Mouse (Mus musculus) CH12.LX (cell line): ENCODE data around the gene Edem2. TPM values are rescaled to one million over a fixed set of nuclear protein-coding genes. Genes with fewer than 3 reads are reported as not detected.

ENCODE experiments used
- DNase-seq: peaks from one replicate; pipeline ENCODE4 v3.0.0-alpha.2; 2013; ENCODE audit errors: extremely low read depth
- H3K27ac ChIP-seq: 2 replicates; pipeline ENCODE4 v1.5.1; 2012; ENCODE audit warnings: low read depth, mild to moderate bottlenecking, control low read depth, moderate library complexity; ENCODE audit not compliant: insufficient read depth
- H3K27me3 ChIP-seq: replicated peaks from 2 replicates; pipeline ENCODE3; 2012; ENCODE audit warnings: inconsistent platforms
- H3K36me3 ChIP-seq, 2 experiments: replicated peaks in 1 of 2; 2 replicates each; pipeline versions ENCODE3 to v1.6.1; 2012; ENCODE audit warnings: inconsistent platforms in 1 of 2, low read length in 1 of 2, mild to moderate bottlenecking in 1 of 2, mixed read lengths in 1 of 2, moderate library complexity in 1 of 2; ENCODE audit not compliant: control insufficient read depth in 1 of 2, insufficient read depth in 1 of 2
- H3K4me1 ChIP-seq, 2 experiments: 2 replicates each; pipeline ENCODE4 v1.6.1; 2012; ENCODE audit warnings: inconsistent platforms in 1 of 2, moderate library complexity in 1 of 2; ENCODE audit not compliant: insufficient read depth in 2 of 2, control insufficient read depth in 1 of 2
- H3K4me2 ChIP-seq: 2 replicates; pipeline ENCODE4 v1.6.1; 2012; ENCODE audit warnings: low read depth, mild to moderate bottlenecking, control low read depth; ENCODE audit not compliant: poor library complexity, insufficient read depth, severe bottlenecking
- H3K4me3 ChIP-seq, 3 experiments: fragments of 150-350 bp in 1 of 3; sonication (generic) in 1 of 3; replicated peaks in 1 of 3; 2 replicates each; pipeline versions ENCODE3 to v1.5.1; 2011 to 2012; ENCODE audit warnings: low read depth in 2 of 3, low read length in 2 of 3, mild to moderate bottlenecking in 2 of 3, moderate library complexity in 2 of 3, control low read depth in 1 of 3, improper control_type of control experiment in 1 of 3, inconsistent platforms in 1 of 3, mixed read lengths in 1 of 3; ENCODE audit not compliant: poor library complexity in 1 of 3
- H3K79me2 ChIP-seq: replicated peaks from 2 replicates; pipeline ENCODE4 v1.6.1; 2012; ENCODE audit warnings: mild to moderate bottlenecking, moderate library complexity; ENCODE audit not compliant: control insufficient read depth, poor library complexity, insufficient read depth, severe bottlenecking; ENCODE audit errors: extremely low read depth
- H3K9ac ChIP-seq: 2 replicates; pipeline ENCODE4 v1.6.1; 2012; ENCODE audit warnings: low read depth, mild to moderate bottlenecking, control low read depth, moderate library complexity; ENCODE audit not compliant: insufficient read depth
- H3K9me3 ChIP-seq: replicated peaks from 2 replicates; pipeline ENCODE3; 2012; ENCODE audit warnings: low read length, inconsistent platforms, mixed read lengths
- BHLHE40 ChIP-seq: IDR thresholded peaks from 2 replicates; pipeline ENCODE4 v1.6.1; 2011; ENCODE audit warnings: mild to moderate bottlenecking, low read depth, low read length, improper control_type of control experiment
- CHD2 ChIP-seq: IDR thresholded peaks from 2 replicates; pipeline ENCODE4 v1.6.1; 2011; ENCODE audit warnings: low read length, improper control_type of control experiment
- CTCF ChIP-seq, 2 experiments: IDR thresholded peaks in 1 of 2; conservative IDR thresholded peaks in 1 of 2; 2 replicates each; pipeline ENCODE4 v1.5.1; 2011 to 2012; ENCODE audit warnings: low read depth in 2 of 2, low read length in 2 of 2, improper control_type of control experiment in 1 of 2, inconsistent platforms in 1 of 2, mild to moderate bottlenecking in 1 of 2, moderate library complexity in 1 of 2
- E2F4 ChIP-seq: IDR thresholded peaks from 2 replicates; pipeline ENCODE4 v1.6.1; 2011; ENCODE audit warnings: low read depth, low read length, improper control_type of control experiment; ENCODE audit not compliant: insufficient replicate concordance
- ELF1 ChIP-seq: IDR thresholded peaks from 2 replicates; pipeline ENCODE4 v1.6.1; 2014; ENCODE audit warnings: low read depth, mild to moderate bottlenecking, inconsistent platforms, low read length, improper control_type of control experiment
- ETS1 ChIP-seq: conservative IDR thresholded peaks from 2 replicates; pipeline ENCODE4 v1.6.1; 2012; ENCODE audit warnings: low read depth, mild to moderate bottlenecking, inconsistent platforms, low read length, improper control_type of control experiment, moderate library complexity
- GABPA ChIP-seq: IDR thresholded peaks from 2 replicates; pipeline ENCODE4 v1.6.1; 2012; ENCODE audit warnings: low read depth, low read length, improper control_type of control experiment, inconsistent platforms; ENCODE audit not compliant: insufficient replicate concordance
- IRF4 ChIP-seq: IDR thresholded peaks from 2 replicates; pipeline ENCODE4 v1.6.1; 2014; ENCODE audit warnings: low read depth, mild to moderate bottlenecking, inconsistent platforms, low read length, improper control_type of control experiment
- JUN ChIP-seq: IDR thresholded peaks from 2 replicates; pipeline ENCODE4 v1.6.1; 2011; ENCODE audit warnings: low read depth, mild to moderate bottlenecking, low read length, improper control_type of control experiment, moderate library complexity; ENCODE audit not compliant: insufficient read depth
- KAT2A ChIP-seq: IDR thresholded peaks from 2 replicates; pipeline ENCODE4 v1.6.1; 2012; ENCODE audit warnings: low read length, improper control_type of control experiment, inconsistent platforms; ENCODE audit not compliant: insufficient replicate concordance
- MAFK ChIP-seq: IDR thresholded peaks from 2 replicates; pipeline ENCODE4 v1.6.1; 2011; ENCODE audit warnings: low read length, improper control_type of control experiment; ENCODE audit not compliant: insufficient replicate concordance
- MXI1 ChIP-seq: IDR thresholded peaks from 2 replicates; pipeline ENCODE4 v1.6.1; 2011; ENCODE audit warnings: mild to moderate bottlenecking, low read depth, low read length, improper control_type of control experiment
- NRF1 ChIP-seq: IDR thresholded peaks from 2 replicates; pipeline ENCODE4 v1.6.1; 2014; ENCODE audit warnings: low read depth, mild to moderate bottlenecking, inconsistent platforms, low read length, improper control_type of control experiment, moderate library complexity
- PAX5 ChIP-seq: IDR thresholded peaks from 2 replicates; pipeline ENCODE4 v1.6.1; 2012; ENCODE audit warnings: low read length, inconsistent platforms, mixed read lengths
- POLR2A ChIP-seq: IDR thresholded peaks from 2 replicates; pipeline ENCODE4 v1.6.1; 2011; ENCODE audit warnings: low read depth, mild to moderate bottlenecking, improper control_type of control experiment, low read length
- POLR2AphosphoS2 ChIP-seq: IDR thresholded peaks from 2 replicates; pipeline ENCODE4 v1.6.1; 2011; ENCODE audit warnings: low read depth, low read length, improper control_type of control experiment
- RAD21 ChIP-seq: IDR thresholded peaks from 2 replicates; pipeline ENCODE4 v1.6.1; 2011; ENCODE audit warnings: low read depth, mild to moderate bottlenecking, low read length, improper control_type of control experiment, moderate library complexity
- SMC3 ChIP-seq: IDR thresholded peaks from 2 replicates; pipeline ENCODE4 v1.6.1; 2011; ENCODE audit warnings: low read depth, low read length, improper control_type of control experiment
- TBP ChIP-seq: conservative IDR thresholded peaks from 2 replicates; pipeline ENCODE4 v1.6.1; 2011; ENCODE audit warnings: low read depth, low read length, improper control_type of control experiment
- UBTF ChIP-seq: IDR thresholded peaks from 2 replicates; pipeline ENCODE4 v1.6.1; 2012; ENCODE audit warnings: low read depth, mild to moderate bottlenecking, inconsistent platforms, low read length, improper control_type of control experiment, moderate library complexity
- USF1 ChIP-seq: IDR thresholded peaks from 2 replicates; pipeline ENCODE4 v1.6.1; 2014; ENCODE audit warnings: low read depth, mild to moderate bottlenecking, inconsistent platforms, low read length, improper control_type of control experiment
- USF2 ChIP-seq: conservative IDR thresholded peaks from 2 replicates; pipeline ENCODE4 v1.6.1; 2011; ENCODE audit warnings: low read depth, low read length, improper control_type of control experiment
- ZC3H11A ChIP-seq: IDR thresholded peaks from 2 replicates; pipeline ENCODE4 v1.6.1; 2012; ENCODE audit warnings: low read depth, mild to moderate bottlenecking, inconsistent platforms, low read length, improper control_type of control experiment
- ZMIZ1 ChIP-seq: IDR thresholded peaks from 2 replicates; pipeline ENCODE4 v1.6.1; 2012; ENCODE audit warnings: low read depth, mild to moderate bottlenecking, inconsistent platforms, low read length, improper control_type of control experiment
- ZNF384 ChIP-seq: IDR thresholded peaks from 2 replicates; pipeline ENCODE4 v1.6.1; 2012; ENCODE audit warnings: low read depth, low read length, improper control_type of control experiment, inconsistent platforms
- dilution Hi-C: fragments of 300-500 bp; cut with MboI; formaldehyde crosslinking; loops from 2 replicates; pipeline ENCODE4 v1.14.3; 2020; ENCODE audit warnings: low sequenced_read_pairs; ENCODE audit not compliant: extremely low pct_unique_long_range_greater_than_20kb, extremely low pct_ligation_motif_present
- in situ Hi-C: fragments of 300-500 bp; cut with MboI; formaldehyde crosslinking; loops from 3 replicates; pipeline ENCODE4 v1.14.3; 2019; ENCODE audit warnings: low sequenced_read_pairs, low pct_ligation_motif_present, low pct_unique_long_range_greater_than_20kb, mixed read lengths
- polyA plus RNA-seq: library from polyadenylated mRNA; unstranded; fragments of >175 nt; gene quantifications from 2 replicates; pipeline ENCODE4 v1.2.1, GENCODE M21; 2012; ENCODE audit warnings: low read depth; ENCODE audit not compliant: insufficient read length
- total RNA-seq, 2 experiments: library from RNA; depleted of rRNA; stranded (reverse); fragments of 300-350 nt in 1 of 2; fragments of >200 nt in 1 of 2; gene quantifications; 2 replicates each; pipeline ENCODE4 v1.2.3; 2012 to 2014

Edem2 gene
- total and polyA plus RNA-seq, 3 experiments = 42.5 to 71.8 (median 48.7) TPM

DNA sequence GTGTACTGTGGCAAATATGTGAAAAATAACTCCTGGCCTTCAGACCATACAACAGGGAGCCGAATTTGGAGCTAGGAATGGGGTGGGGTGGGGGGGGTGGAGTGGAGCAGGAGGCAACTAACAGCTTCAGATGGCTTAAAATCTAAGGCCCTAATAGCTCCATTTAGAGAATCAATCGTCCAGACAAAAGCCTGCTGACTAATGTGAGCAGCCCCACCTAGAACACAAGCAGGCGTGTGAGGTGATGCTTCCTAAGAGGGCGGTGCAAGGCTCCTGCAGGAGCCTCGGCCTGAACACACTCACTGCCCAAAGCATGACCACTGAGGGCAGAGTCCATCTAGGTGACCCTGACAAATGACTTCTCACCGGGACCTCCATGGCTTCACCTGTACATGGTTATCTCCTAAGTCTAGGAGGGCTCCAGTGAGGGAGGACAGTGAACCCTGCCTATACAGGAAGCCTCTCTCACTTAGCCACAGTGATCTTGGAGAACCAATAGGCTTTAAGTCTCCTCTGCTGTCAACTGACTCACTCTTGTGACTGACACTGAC, 65.3 kb downstream of the Edem2 start:
- TF ChIP-seq RAD21 = no peak
- no peak for TF ChIP-seq ZNF384
- TF ChIP-seq NRF1 = no peak
- no peak for TF ChIP-seq CHD2
- TF ChIP-seq BHLHE40 = no peak
- no peak for TF ChIP-seq ZMIZ1
- no peak for TF ChIP-seq CTCF (conservative IDR thresholded peaks at IDR 0.05 in 1 of 2, IDR thresholded peaks at IDR 0.05 in 1 of 2; ENCODE audit: low read depth in 2 of 2, low read length in 2 of 2)
- TF ChIP-seq PAX5 = no peak
- TF ChIP-seq, all 38 proteins: peak for 0
- in situ Hi-C loops = no loop called here

DNA sequence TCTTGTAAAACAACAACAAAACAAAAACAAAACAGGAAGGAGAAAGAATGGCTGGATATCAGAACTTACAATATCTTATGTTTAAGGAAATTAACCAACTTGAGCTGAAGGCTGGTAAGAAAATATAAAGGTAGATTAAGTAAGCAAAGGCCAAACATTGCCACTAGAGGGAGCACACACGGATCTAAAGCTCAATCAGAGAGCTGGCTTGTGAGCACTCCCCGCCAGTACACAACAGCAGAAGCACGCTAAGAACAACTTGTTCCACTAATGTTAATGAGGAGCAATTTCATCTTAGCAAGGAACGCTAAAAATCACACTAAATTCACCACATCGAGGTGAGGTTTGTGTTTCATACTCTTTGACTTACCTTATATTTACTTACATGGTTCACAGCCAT, 66.2 kb downstream of the Edem2 start:
- peak; percentile 49 for DNase-seq
- H3K27me3 ChIP-seq = no peaks in the 10 kb centered on the region
- no peaks in the 10 kb centered on the region for H3K79me2 ChIP-seq
- H3K36me3 ChIP-seq = peaks cover 53 to 85% of the 10 kb centered on the region in 2 experiments
- in situ Hi-C loops = no loop called here
- no peaks in the 10 kb centered on the region for H3K4me1 ChIP-seq
- H3K27ac ChIP-seq = no peak overlapping the region
- H3K9ac ChIP-seq = no peak overlapping the region
- H3K9me3 ChIP-seq = no peaks in the 10 kb centered on the region
- no peak for TF ChIP-seq POLR2AphosphoS2
- TF ChIP-seq RAD21 = peak; percentile 24
- peak; percentile 16; the same call in 1 of the 2 replicates for TF ChIP-seq IRF4
- peak; percentile 65 to 77 for TF ChIP-seq CTCF (conservative IDR thresholded peaks at IDR 0.05 in 1 of 2, IDR thresholded peaks at IDR 0.05 in 1 of 2; ENCODE audit: low read depth in 2 of 2, low read length in 2 of 2)
- no peak for TF ChIP-seq TBP
- no peak for TF ChIP-seq GABPA
- TF ChIP-seq SMC3 = peak; percentile 68
- dilution Hi-C loops = no loop called here
- H3K4me2 ChIP-seq = no peak overlapping the region
- H3K4me3 ChIP-seq = no peak overlapping the region

More for the DNA sequence above, 65.3 kb downstream of the Edem2 start:
- no peak overlapping the region for H3K4me3 ChIP-seq
- DNase-seq = no peak
- H3K79me2 ChIP-seq = no peaks in the 10 kb centered on the region
- no peaks in the 10 kb centered on the region for H3K9me3 ChIP-seq
- dilution Hi-C loops = no loop called here
- H3K4me2 ChIP-seq = no peak overlapping the region
- H3K9ac ChIP-seq = no peak overlapping the region
- H3K4me1 ChIP-seq = no peaks in the 10 kb centered on the region
- H3K27me3 ChIP-seq = no peaks in the 10 kb centered on the region
- H3K36me3 ChIP-seq = peaks cover 49 to 83% of the 10 kb centered on the region in 2 experiments
- no peak overlapping the region for H3K27ac ChIP-seq

DNA sequence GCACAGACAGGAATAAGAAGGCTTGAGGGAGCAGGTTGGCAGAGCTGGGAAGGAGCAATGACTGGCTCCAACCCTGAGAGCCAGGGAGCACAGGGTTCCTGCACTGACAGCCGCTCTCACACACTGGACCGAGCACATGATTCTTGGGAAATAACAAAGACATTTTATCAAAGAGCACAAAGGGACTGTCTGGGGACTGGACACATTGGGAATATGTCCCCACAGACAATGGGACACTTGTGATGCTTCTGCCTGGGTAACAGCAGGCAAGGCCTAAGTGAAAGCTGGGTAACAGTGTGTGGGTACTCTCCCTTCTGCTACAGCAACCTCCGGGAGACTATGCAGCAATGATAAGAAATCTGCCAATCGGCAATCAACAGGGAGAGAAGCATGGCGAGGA, 66.9 kb downstream of the Edem2 start:
- H3K27me3 ChIP-seq = no peaks in the 10 kb centered on the region
- no peaks in the 10 kb centered on the region for H3K4me1 ChIP-seq
- H3K79me2 ChIP-seq = no peaks in the 10 kb centered on the region
- no peak overlapping the region for H3K9ac ChIP-seq
- no peak for TF ChIP-seq MXI1
- TF ChIP-seq KAT2A = no peak
- TF ChIP-seq ETS1 = no peak
- TF ChIP-seq ZNF384 = no peak
- no peak for TF ChIP-seq UBTF
- TF ChIP-seq ELF1 = no peak
- no peak for TF ChIP-seq E2F4
- no peak for TF ChIP-seq CTCF (conservative IDR thresholded peaks at IDR 0.05 in 1 of 2, IDR thresholded peaks at IDR 0.05 in 1 of 2; ENCODE audit: low read depth in 2 of 2, low read length in 2 of 2)
- no peak for TF ChIP-seq POLR2A
- TF ChIP-seq ZC3H11A = no peak
- TF ChIP-seq USF1 = no peak
- no peak for TF ChIP-seq MAFK
- no peak for TF ChIP-seq RAD21
- no peak for TF ChIP-seq USF2
- no peak for TF ChIP-seq JUN
- TF ChIP-seq, all 38 proteins: peak for 0
- peaks cover 59 to 86% of the 10 kb centered on the region in 2 experiments for H3K36me3 ChIP-seq
- no peak overlapping the region for H3K27ac ChIP-seq
- H3K9me3 ChIP-seq = no peaks in the 10 kb centered on the region
- no peak for DNase-seq
- no peak overlapping the region for H3K4me2 ChIP-seq
- dilution Hi-C loops (no loop called here), in situ Hi-C loops (no loop called here)
- no peak overlapping the region for H3K4me3 ChIP-seq
